Mouse (Mus musculus): ENCODE results near the gene Chd1. TPM values are rescaled to one million over a fixed set of nuclear protein-coding genes. Genes with fewer than 3 reads are reported as not detected.

Gene Chd1
- polyA plus RNA-seq, 1 experiment from 2014 or later, result 26.2 TPM

DNA sequence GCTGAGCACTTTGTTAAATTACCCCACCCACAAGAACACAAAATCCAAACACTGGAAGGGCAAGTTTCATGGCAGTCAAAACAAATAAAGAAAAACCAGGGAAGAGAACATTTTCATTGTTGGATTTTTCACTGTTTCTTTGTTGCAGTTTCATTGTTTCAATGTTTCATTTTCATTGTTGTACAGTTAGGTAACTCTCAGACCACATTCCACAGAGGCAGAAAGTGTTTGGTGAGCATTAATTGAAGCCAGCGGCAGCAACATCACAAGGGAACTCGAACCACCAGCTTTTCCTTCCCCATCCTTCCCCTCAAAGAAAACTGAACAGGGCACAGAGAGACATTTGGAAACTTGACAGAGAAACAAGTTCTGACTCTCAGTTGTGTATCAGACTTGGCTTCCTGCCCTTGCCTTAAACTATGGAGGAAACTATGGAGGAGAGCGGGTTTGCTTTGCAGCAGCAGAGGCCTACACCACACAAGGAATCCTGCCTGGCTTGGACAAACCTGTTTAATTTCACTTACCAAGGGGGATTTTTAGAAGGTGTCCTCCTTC is 109.0 kb downstream of the Chd1 start:
- Histone ChIP-seq H3K36me3 (ENCODE audit: control insufficient read depth, insufficient read depth, low read length) (no peaks in the 10 kb centered on the region), H3K9ac (ENCODE audit: low read depth, low read length) (no peak overlapping the region), H3K4me2 (no peak overlapping the region), H3K27me3 (ENCODE audit: control insufficient read depth, insufficient read depth, low read length) (no peaks in the 10 kb centered on the region), H3K27ac (ENCODE audit: low read depth, low read length) (no peak overlapping the region), H3K4me1 (ENCODE audit: control insufficient read depth, insufficient read depth, low read length) (peaks cover 15% of the 10 kb centered on the region), H3K9me3 (replicated peaks; ENCODE audit: control insufficient read depth, low read length) (no peaks in the 10 kb centered on the region), H3K4me3 (ENCODE audit: low read depth, low read length) (no peak overlapping the region)
- WGBS (ENCODE audit: insufficient replicate concordance), result 65% methylated on average over 3 of the region's 3 CpGs
- ATAC-seq (replicated peaks; ENCODE audit: insufficient number of reproducible peaks, low FRiP score, low TSS enrichment), result no peak

DNA sequence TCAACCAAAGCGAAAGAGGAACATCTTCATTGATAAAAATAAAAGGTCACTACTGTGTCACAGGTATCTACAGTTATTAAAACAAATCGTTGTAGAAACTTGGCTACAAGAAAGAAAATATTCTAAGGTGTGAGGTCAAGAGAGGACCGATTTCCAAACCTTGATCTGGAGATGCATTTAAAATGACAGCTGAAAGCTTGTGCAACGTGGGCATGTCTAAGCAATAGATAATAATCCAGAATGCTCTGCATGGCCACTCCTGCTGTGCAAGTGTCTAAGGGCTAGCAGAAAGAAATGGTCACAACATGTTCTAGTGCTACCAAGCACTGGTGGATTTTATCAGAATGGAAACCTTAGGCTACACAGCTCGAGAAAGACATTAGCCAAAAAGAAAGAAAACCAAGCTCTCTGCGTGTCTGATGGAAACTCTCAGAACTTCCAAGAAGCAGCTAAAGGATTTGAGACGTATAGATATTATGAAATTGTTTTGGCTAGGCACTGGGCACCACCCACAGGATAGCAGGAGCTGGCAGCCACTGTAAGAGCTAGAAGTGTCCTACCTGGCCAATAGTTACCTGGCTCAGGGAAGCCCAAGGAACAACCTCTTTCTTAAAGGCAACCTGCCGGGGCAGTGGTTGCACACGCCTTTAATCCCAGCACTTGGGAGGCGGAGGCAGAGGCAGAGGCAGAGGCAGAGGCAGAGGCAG is 110.7 kb downstream of the Chd1 start:
- Histone ChIP-seq H3K27me3 (ENCODE audit: control insufficient read depth, insufficient read depth, low read length) (no peaks in the 10 kb centered on the region), H3K4me1 (ENCODE audit: control insufficient read depth, insufficient read depth, low read length) (peaks cover 17% of the 10 kb centered on the region), H3K4me3 (ENCODE audit: low read depth, low read length) (no peak overlapping the region), H3K4me2 (no peak overlapping the region), H3K9ac (ENCODE audit: low read depth, low read length) (no peak overlapping the region), H3K9me3 (replicated peaks; ENCODE audit: control insufficient read depth, low read length) (no peaks in the 10 kb centered on the region), H3K36me3 (ENCODE audit: control insufficient read depth, insufficient read depth, low read length) (no peaks in the 10 kb centered on the region), H3K27ac (ENCODE audit: low read depth, low read length) (no peak overlapping the region)
- no peak for ATAC-seq (replicated peaks; ENCODE audit: insufficient number of reproducible peaks, low FRiP score, low TSS enrichment)
- 81% methylated on average over 10 of the region's 10 CpGs for WGBS (ENCODE audit: insufficient replicate concordance)

DNA sequence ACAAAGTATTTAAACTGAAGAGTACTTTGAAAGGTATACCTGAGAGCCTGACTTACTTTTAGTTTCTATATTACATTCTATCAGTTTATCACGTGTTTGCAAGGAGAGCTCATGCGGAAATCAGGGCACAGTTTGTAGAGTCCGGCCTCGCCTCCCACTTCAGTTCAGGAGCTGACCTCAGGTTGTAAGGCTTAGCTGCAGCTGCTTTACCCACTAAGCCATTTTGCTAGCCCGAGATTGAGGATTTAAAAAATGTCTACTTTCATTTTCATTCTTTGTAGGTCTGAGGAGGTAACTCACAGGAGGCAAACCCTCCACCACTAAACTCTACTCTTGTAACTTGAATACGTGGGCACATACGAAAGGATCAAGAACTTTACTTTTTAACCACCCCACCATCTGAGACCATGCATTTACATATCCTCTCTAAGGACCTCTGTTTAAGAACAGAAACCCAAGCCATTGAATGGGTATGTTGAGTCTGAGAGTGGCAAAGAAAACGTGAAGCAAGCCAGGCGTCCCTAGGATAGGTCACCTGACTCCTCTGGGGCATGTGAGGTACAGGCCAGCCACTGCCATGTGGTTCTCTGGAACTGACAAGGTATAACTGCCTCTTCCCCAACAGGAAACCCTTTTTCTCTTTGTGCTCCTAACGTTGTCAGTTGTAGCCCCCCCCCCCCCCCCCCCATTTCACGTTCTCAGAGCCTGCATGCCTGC is 111.8 kb downstream of the Chd1 start:
- WGBS (ENCODE audit: insufficient replicate concordance), result 79% methylated on average over 11 of the region's 11 CpGs
- no peaks in the 10 kb centered on the region for H3K9me3 ChIP-seq (replicated peaks; ENCODE audit: control insufficient read depth, low read length)

DNA sequence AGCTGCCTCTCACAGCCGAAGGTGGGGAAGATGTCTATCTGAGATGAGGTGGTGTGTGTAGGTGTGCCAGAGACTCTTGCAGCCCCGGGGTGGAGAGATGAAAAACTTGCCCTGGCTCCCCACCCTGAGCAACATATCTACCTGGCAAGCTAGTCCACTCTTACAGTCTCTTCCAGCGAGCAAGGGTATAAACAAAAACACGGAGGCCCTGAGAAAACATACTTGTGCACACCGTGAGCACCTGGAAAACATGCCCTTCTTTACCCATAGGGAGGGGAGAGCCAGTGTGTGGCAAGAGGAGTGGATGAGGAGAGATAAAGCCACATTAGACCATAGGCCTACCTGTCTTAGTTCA is 112.3 kb downstream of the Chd1 start:
- no peaks in the 10 kb centered on the region for H3K27me3 ChIP-seq (ENCODE audit: control insufficient read depth, insufficient read depth, low read length)
- WGBS (ENCODE audit: insufficient replicate concordance), result 84% methylated on average over 5 of the region's 5 CpGs
- no peak overlapping the region for H3K27ac ChIP-seq (ENCODE audit: low read depth, low read length)
- H3K4me2 ChIP-seq, result no peak overlapping the region
- no peaks in the 10 kb centered on the region for H3K36me3 ChIP-seq (ENCODE audit: control insufficient read depth, insufficient read depth, low read length)
- no peak overlapping the region for H3K9ac ChIP-seq (ENCODE audit: low read depth, low read length)
- no peak overlapping the region for H3K4me3 ChIP-seq (ENCODE audit: low read depth, low read length)
- peaks cover 17% of the 10 kb centered on the region for H3K4me1 ChIP-seq (ENCODE audit: control insufficient read depth, insufficient read depth, low read length)
- no peaks in the 10 kb centered on the region for H3K9me3 ChIP-seq (replicated peaks; ENCODE audit: control insufficient read depth, low read length)
- ATAC-seq (replicated peaks; ENCODE audit: insufficient number of reproducible peaks, low FRiP score, low TSS enrichment), result no peak

More for the DNA sequence above, 111.8 kb downstream of the Chd1 start:
- H3K27me3 ChIP-seq (ENCODE audit: control insufficient read depth, insufficient read depth, low read length), result no peaks in the 10 kb centered on the region
- H3K4me2 ChIP-seq, result no peak overlapping the region
- H3K36me3 ChIP-seq (ENCODE audit: control insufficient read depth, insufficient read depth, low read length), result no peaks in the 10 kb centered on the region
- ATAC-seq (replicated peaks; ENCODE audit: insufficient number of reproducible peaks, low FRiP score, low TSS enrichment), result no peak
- peaks cover 17% of the 10 kb centered on the region for H3K4me1 ChIP-seq (ENCODE audit: control insufficient read depth, insufficient read depth, low read length)
- no peak overlapping the region for H3K27ac ChIP-seq (ENCODE audit: low read depth, low read length)
- H3K9ac ChIP-seq (ENCODE audit: low read depth, low read length), result no peak overlapping the region
- no peak overlapping the region for H3K4me3 ChIP-seq (ENCODE audit: low read depth, low read length)

DNA sequence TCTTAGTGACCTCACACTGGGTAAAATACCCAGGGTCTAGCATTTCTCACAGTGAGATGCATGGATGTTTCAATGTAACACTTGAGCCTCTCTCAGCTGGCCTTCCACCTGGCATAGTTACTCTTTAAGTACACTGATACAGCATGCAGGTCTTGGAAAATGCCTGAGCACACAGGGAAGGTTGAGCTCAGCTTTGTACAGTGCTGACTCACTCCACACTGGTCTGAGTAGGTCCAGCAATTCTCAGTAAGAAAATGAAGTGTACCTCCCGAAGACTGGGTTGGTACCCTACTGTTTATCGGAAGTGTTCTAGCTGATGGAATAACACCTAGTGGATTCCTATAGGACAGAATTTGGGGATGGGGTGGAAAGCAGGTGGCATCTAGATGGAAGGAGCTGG is 112.9 kb downstream of the Chd1 start:
- Histone ChIP-seq H3K4me2 (no peak overlapping the region), H3K9me3 (replicated peaks; ENCODE audit: control insufficient read depth, low read length) (no peaks in the 10 kb centered on the region), H3K4me1 (ENCODE audit: control insufficient read depth, insufficient read depth, low read length) (peaks cover 14% of the 10 kb centered on the region), H3K27ac (ENCODE audit: low read depth, low read length) (no peak overlapping the region), H3K4me3 (ENCODE audit: low read depth, low read length) (no peak overlapping the region), H3K27me3 (ENCODE audit: control insufficient read depth, insufficient read depth, low read length) (no peaks in the 10 kb centered on the region), H3K9ac (ENCODE audit: low read depth, low read length) (no peak overlapping the region), H3K36me3 (ENCODE audit: control insufficient read depth, insufficient read depth, low read length) (no peaks in the 10 kb centered on the region)
- ATAC-seq (replicated peaks; ENCODE audit: insufficient number of reproducible peaks, low FRiP score, low TSS enrichment), result no peak
- WGBS (ENCODE audit: insufficient replicate concordance), result 86% methylated on average over 2 of the region's 2 CpGs

DNA sequence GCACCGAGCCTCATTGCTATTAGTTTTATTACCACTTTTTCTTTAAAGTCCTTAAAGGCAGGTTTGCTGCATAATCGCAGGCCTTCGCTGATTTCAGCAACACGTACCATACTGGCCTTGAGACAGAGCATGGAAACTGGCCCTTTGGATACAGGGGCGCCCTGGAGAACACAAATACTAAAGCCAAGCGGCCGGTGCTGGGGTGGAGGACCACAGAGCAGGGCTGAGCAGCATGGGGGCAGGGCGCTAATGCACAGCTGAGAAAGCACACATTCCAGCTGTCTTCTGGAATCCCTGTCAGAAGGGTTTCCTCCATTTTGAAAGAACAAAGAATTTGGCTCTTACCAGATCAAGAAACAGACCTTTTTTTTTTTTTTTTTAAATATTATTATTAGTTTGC is 113.6 kb downstream of the Chd1 start:
- H3K4me2 ChIP-seq, result no peak overlapping the region
- H3K36me3 ChIP-seq (ENCODE audit: control insufficient read depth, insufficient read depth, low read length), result no peaks in the 10 kb centered on the region
- ATAC-seq (replicated peaks; ENCODE audit: insufficient number of reproducible peaks, low FRiP score, low TSS enrichment), result no peak
- peaks cover 14% of the 10 kb centered on the region for H3K4me1 ChIP-seq (ENCODE audit: control insufficient read depth, insufficient read depth, low read length)
- 55% methylated on average over 8 of the region's 8 CpGs for WGBS (ENCODE audit: insufficient replicate concordance)
- H3K9ac ChIP-seq (ENCODE audit: low read depth, low read length), result no peak overlapping the region
- H3K9me3 ChIP-seq (replicated peaks; ENCODE audit: control insufficient read depth, low read length), result no peaks in the 10 kb centered on the region
- no peak overlapping the region for H3K27ac ChIP-seq (ENCODE audit: low read depth, low read length)
- H3K27me3 ChIP-seq (ENCODE audit: control insufficient read depth, insufficient read depth, low read length), result no peaks in the 10 kb centered on the region
- H3K4me3 ChIP-seq (ENCODE audit: low read depth, low read length), result no peak overlapping the region

DNA sequence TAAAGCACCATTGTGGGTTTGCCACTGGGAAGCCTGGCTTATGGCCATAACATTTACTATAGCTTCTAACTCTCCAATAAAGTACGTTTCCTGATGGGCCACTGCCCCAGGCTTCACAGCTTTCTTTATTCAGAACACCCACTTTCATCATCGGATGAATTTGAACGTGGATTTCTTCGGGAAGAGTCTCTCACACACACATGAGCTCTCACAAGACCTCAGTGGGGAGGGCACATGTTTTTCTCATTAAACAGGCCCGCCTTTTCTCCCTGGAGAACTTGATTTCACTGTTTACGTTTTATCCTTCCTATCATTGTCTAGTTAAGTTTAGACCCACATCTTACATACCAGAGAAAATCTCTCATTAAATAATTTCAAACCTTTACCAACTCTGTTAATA is 115.4 kb downstream of the Chd1 start:
- Histone ChIP-seq H3K9me3 (replicated peaks; ENCODE audit: control insufficient read depth, low read length) (no peaks in the 10 kb centered on the region), H3K9ac (ENCODE audit: low read depth, low read length) (no peak overlapping the region), H3K4me3 (ENCODE audit: low read depth, low read length) (no peak overlapping the region), H3K27ac (ENCODE audit: low read depth, low read length) (no peak overlapping the region), H3K4me2 (no peak overlapping the region), H3K4me1 (ENCODE audit: control insufficient read depth, insufficient read depth, low read length) (peaks cover 17% of the 10 kb centered on the region), H3K27me3 (ENCODE audit: control insufficient read depth, insufficient read depth, low read length) (no peaks in the 10 kb centered on the region), H3K36me3 (ENCODE audit: control insufficient read depth, insufficient read depth, low read length) (no peaks in the 10 kb centered on the region)
- no peak for ATAC-seq (replicated peaks; ENCODE audit: insufficient number of reproducible peaks, low FRiP score, low TSS enrichment)
- 67% methylated on average over 6 of the region's 6 CpGs for WGBS (ENCODE audit: insufficient replicate concordance)

DNA sequence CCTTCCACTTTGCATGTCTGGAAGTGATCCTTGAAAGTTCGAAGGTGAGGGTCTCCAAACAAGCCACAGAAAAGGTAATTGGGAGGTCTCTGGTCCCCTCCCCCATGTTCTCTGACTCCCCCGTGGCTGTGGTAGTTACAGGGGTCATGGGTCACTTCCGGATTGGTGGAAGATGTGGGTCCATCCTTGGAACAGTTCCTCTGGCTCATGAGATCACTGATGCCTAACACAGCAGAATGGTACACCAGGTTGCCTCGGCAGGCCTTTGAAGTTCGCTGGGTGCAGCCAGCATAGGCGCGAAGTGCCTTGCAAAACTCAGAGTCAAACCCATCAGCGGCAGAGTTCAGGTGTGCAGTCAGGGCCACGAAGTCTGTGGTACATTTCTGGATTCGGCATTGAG is 116.0 kb downstream of the Chd1 start:
- H3K9me3 ChIP-seq (replicated peaks; ENCODE audit: control insufficient read depth, low read length), result no peaks in the 10 kb centered on the region
- H3K27ac ChIP-seq (ENCODE audit: low read depth, low read length), result no peak overlapping the region
- no peaks in the 10 kb centered on the region for H3K27me3 ChIP-seq (ENCODE audit: control insufficient read depth, insufficient read depth, low read length)
- peaks cover 17% of the 10 kb centered on the region for H3K4me1 ChIP-seq (ENCODE audit: control insufficient read depth, insufficient read depth, low read length)
- WGBS (ENCODE audit: insufficient replicate concordance), result 82% methylated on average over 10 of the region's 10 CpGs
- ATAC-seq (replicated peaks; ENCODE audit: insufficient number of reproducible peaks, low FRiP score, low TSS enrichment), result no peak
- H3K4me3 ChIP-seq (ENCODE audit: low read depth, low read length), result no peak overlapping the region
- H3K36me3 ChIP-seq (ENCODE audit: control insufficient read depth, insufficient read depth, low read length), result no peaks in the 10 kb centered on the region
- H3K9ac ChIP-seq (ENCODE audit: low read depth, low read length), result no peak overlapping the region
- no peak overlapping the region for H3K4me2 ChIP-seq

Measured in heart, embryonic 11.5 days (tissue).